Mouse (Mus musculus) retina, adult 2 months (tissue): Measurements from ENCODE around the gene Prmt8.

Source experiments
- DNase-seq: peaks from one replicate; pipeline ENCODE4 v3.0.0-alpha.2; 2012; ENCODE audit warnings: low read depth, low spot score

The Prmt8 gene

GRCm38 (mm10) chr6:127739921-127740320 is 29.4 kb downstream of the Prmt8 start:
- DNase-seq: no peak

GRCm38 (mm10) chr6:127735130-127735981 is 33.9 kb downstream of the Prmt8 start:
- DNase-seq: no peak

GRCm38 (mm10) chr6:127723126-127723525 is 46.1 kb downstream of the Prmt8 start:
- DNase-seq: no peak

GRCm38 (mm10) chr6:127719875-127720274 is 49.4 kb downstream of the Prmt8 start:
- DNase-seq: no peak

GRCm38 (mm10) chr6:127717239-127718137 is 51.8 kb downstream of the Prmt8 start:
- DNase-seq: no peak

- DNase-seq: no peak
Measured at GRCm38 (mm10) chr6:127715428-127715827, 53.8 kb downstream of the Prmt8 start.

- DNase-seq: no peak
Measured at GRCm38 (mm10) chr6:127714906-127715305, 54.4 kb downstream of the Prmt8 start.

- DNase-seq: no peak
Measured at GRCm38 (mm10) chr6:127708218-127708628, 61.0 kb downstream of the Prmt8 start.

- peak; percentile 9 for DNase-seq
Measured at GRCm38 (mm10) chr6:127701036-127701783, 68.1 kb downstream of the Prmt8 start.

- no peak for DNase-seq
Measured at GRCm38 (mm10) chr6:127693681-127694080, 75.6 kb downstream of the Prmt8 start.

GRCm38 (mm10) chr6:127692298-127692697 is 77.0 kb downstream of the Prmt8 start:
- no peak for DNase-seq

GRCm38 (mm10) chr6:127687181-127687860 is 82.0 kb downstream of the Prmt8 start:
- no peak for DNase-seq

- DNase-seq: no peak
Measured at GRCm38 (mm10) chr6:127684981-127685380, 84.3 kb downstream of the Prmt8 start.

GRCm38 (mm10) chr6:127683561-127683960 is 85.7 kb downstream of the Prmt8 start:
- no peak for DNase-seq

- DNase-seq: no peak
Measured at GRCm38 (mm10) chr6:127680784-127681183, 88.5 kb downstream of the Prmt8 start.

- DNase-seq: no peak
Measured at GRCm38 (mm10) chr6:127678998-127679397, 90.3 kb downstream of the Prmt8 start.

GRCm38 (mm10) chr6:127678320-127678719 is 91.0 kb downstream of the Prmt8 start:
- no peak for DNase-seq

GRCm38 (mm10) chr6:127676866-127677265 is 92.4 kb downstream of the Prmt8 start:
- no peak for DNase-seq

GRCm38 (mm10) chr6:127672071-127672470 is 97.2 kb downstream of the Prmt8 start:
- no peak for DNase-seq

GRCm38 (mm10) chr6:127670031-127670430 is 99.2 kb downstream of the Prmt8 start:
- no peak for DNase-seq

GRCm38 (mm10) chr6:127669313-127669712 is 100.0 kb downstream of the Prmt8 start:
- no peak for DNase-seq
